Comparison of ENCODE assay signal across 27 mouse cellular contexts in the genomic region with DNA sequence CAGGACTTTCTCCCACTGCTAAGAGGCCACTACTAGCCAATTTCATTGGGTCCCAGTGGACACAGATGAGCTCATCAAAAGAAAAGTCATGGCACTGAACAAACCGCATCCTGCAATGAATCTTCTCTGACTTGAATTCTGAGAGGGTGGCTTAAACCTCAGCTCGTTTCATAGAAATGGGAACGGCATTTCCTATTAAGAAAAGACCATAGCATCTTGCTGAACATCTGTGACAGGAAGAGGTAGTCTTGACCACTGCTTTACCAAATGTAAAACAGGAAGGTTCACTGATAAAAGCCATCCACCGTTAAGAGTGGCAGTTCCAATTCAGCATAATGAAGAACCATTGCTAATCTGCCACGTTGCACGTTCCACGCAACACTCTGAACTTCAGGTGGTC. TPM values are rescaled to one million over a fixed set of nuclear protein-coding genes. Genes with fewer than 3 reads are reported as not detected.
DNase-seq lines count a peak whose midpoint lies in the region; ATAC-seq and TF ChIP-seq lines count a peak whose summit lies in the region.
"Had no signal": no experiment of that assay in that cellular context is flagged by ENCODE, and none has a peak within 500 bp of the region (broad histone marks: within the 10 kb centered on the region; RNA-seq: fewer than 3 reads in every experiment).

No protein-coding gene starts in this region.

- no peak overlapping the region for H3K27ac ChIP-seq in CH12.LX (ENCODE audit: insufficient read depth, low read depth)
- no peak overlapping the region for H3K27ac ChIP-seq in hindbrain, postnatal 0 days
- H3K27ac ChIP-seq: embryonic facial prominence, embryonic 13.5 days; embryonic facial prominence, embryonic 15.5 days; forebrain, embryonic 13.5 days; forebrain, embryonic 15.5 days had no signal

- no peak for TF ChIP-seq EP300 in CH12.LX (IDR thresholded peaks at IDR 0.05; ENCODE audit: low read length)

- TF ChIP-seq RAD21 in CH12.LX (IDR thresholded peaks at IDR 0.05; ENCODE audit: low read depth, low read length), result no peak

- no peaks in the 10 kb centered on the region for H3K9me3 ChIP-seq in CH12.LX (replicated peaks; ENCODE audit: low read length)
- H3K9me3 ChIP-seq in hindbrain, postnatal 0 days (ENCODE audit: low read length), result no peaks in the 10 kb centered on the region
- H3K9me3 ChIP-seq: embryonic facial prominence, embryonic 13.5 days; embryonic facial prominence, embryonic 15.5 days; forebrain, embryonic 13.5 days; forebrain, embryonic 15.5 days; G1E had no signal

- H3K79me2 ChIP-seq in CH12.LX (replicated peaks; ENCODE audit: control insufficient read depth, extremely low read depth, insufficient read depth, poor library complexity, severe bottlenecking), result no peaks in the 10 kb centered on the region

- DNase-seq in 416B (ENCODE audit: low read depth) (peak; percentile 87), CH12.LX (ENCODE audit: extremely low read depth) (no peak)
- DNase-seq in lung, adult 18-20 months, result no peak
- DNase-seq in hindbrain, postnatal 0 days (ENCODE audit: low spot score), result no peak
- DNase-seq: adrenal gland, adult 8-10 months; adrenal gland, postnatal 14 days; adrenal gland, postnatal 36 days; B cell, adult 2 months; cerebellum, adult 11-12 months; cerebellum, adult 2 months; cerebellum, adult 9-10 months; cerebellum, postnatal 10 days; cerebellum, postnatal 25 days; embryo, embryonic 11 days; forebrain, postnatal 0 days had no signal

- no peak for TF ChIP-seq CTCF in CH12.LX (conservative IDR thresholded peaks at IDR 0.05 in 1 of 2, IDR thresholded peaks at IDR 0.05 in 1 of 2; ENCODE audit: low read depth in 2 of 2, low read length in 2 of 2)
- TF ChIP-seq CTCF in hindbrain, postnatal 0 days (IDR thresholded peaks at IDR 0.05; ENCODE audit: low read depth), result no peak

- no peaks in the 10 kb centered on the region for H3K36me3 ChIP-seq in CH12.LX (replicated peaks in 1 of 2; ENCODE audit: control insufficient read depth in 1 of 2, insufficient read depth in 1 of 2, low read length in 1 of 2)
- H3K36me3 ChIP-seq in hindbrain, postnatal 0 days (ENCODE audit: insufficient read depth, low read length), result no peaks in the 10 kb centered on the region
- H3K36me3 ChIP-seq: embryonic facial prominence, embryonic 13.5 days; embryonic facial prominence, embryonic 15.5 days; forebrain, embryonic 15.5 days; G1E had no signal

- H3K9ac ChIP-seq in CH12.LX (ENCODE audit: insufficient read depth, low read depth), result no peak overlapping the region
- no peak overlapping the region for H3K9ac ChIP-seq in hindbrain, postnatal 0 days (replicated peaks; ENCODE audit: low read length)
- H3K9ac ChIP-seq: embryonic facial prominence, embryonic 13.5 days; embryonic facial prominence, embryonic 15.5 days; forebrain, embryonic 13.5 days; forebrain, embryonic 15.5 days; forebrain, postnatal 0 days had no signal

- in situ Hi-C loops in CH12.LX (cut with MboI; ENCODE audit: low pct_ligation_motif_present, low pct_unique_long_range_greater_than_20kb, low sequenced_read_pairs), result no loop called here

- TF ChIP-seq POLR2A in CH12.LX (IDR thresholded peaks at IDR 0.05; ENCODE audit: low read depth, low read length), result no peak

- no peaks in the 10 kb centered on the region for H3K27me3 ChIP-seq in CH12.LX (replicated peaks)
- H3K27me3 ChIP-seq in hindbrain, postnatal 0 days (ENCODE audit: insufficient read depth, low read length), result no peaks in the 10 kb centered on the region
- H3K27me3 ChIP-seq: embryonic facial prominence, embryonic 13.5 days; embryonic facial prominence, embryonic 15.5 days; forebrain, embryonic 13.5 days; forebrain, embryonic 15.5 days; Patski had no signal

- WGBS in hindbrain, postnatal 0 days, result 92% methylated on average over 7 of the region's 7 CpGs

- dilution Hi-C loops in CH12.LX (cut with MboI; ENCODE audit: extremely low pct_ligation_motif_present, extremely low pct_unique_long_range_greater_than_20kb, low sequenced_read_pairs), result no loop called here

- peaks cover 5 to 18% of the 10 kb centered on the region in 2 experiments for H3K4me1 ChIP-seq in CH12.LX (ENCODE audit: control insufficient read depth in 1 of 2, insufficient read depth in 2 of 2)
- no peaks in the 10 kb centered on the region for H3K4me1 ChIP-seq in hindbrain, postnatal 0 days (ENCODE audit: insufficient read depth, low read length)
- H3K4me1 ChIP-seq: embryonic facial prominence, embryonic 15.5 days; forebrain, embryonic 13.5 days; forebrain, embryonic 15.5 days had no signal

- peak overlapping the region; percentile 22; the same call in 1 of the 2 replicates for H3K4me2 ChIP-seq in CH12.LX (ENCODE audit: insufficient read depth, low read depth, poor library complexity, severe bottlenecking)
- H3K4me2 ChIP-seq in hindbrain, postnatal 0 days (ENCODE audit: low read depth, low read length), result no peak overlapping the region
- H3K4me2 ChIP-seq: embryonic facial prominence, embryonic 13.5 days; embryonic facial prominence, embryonic 15.5 days; forebrain, embryonic 13.5 days; forebrain, embryonic 15.5 days had no signal

- H3K4me3 ChIP-seq in CH12.LX (replicated peaks in 1 of 3; ENCODE audit: low read depth in 2 of 3, low read length in 2 of 3, poor library complexity in 1 of 3), result no peak overlapping the region
- no peak overlapping the region for H3K4me3 ChIP-seq in hindbrain, postnatal 0 days (ENCODE audit: low read length)
- H3K4me3 ChIP-seq: embryonic facial prominence, embryonic 13.5 days; embryonic facial prominence, embryonic 15.5 days; erythroblast, embryonic 14.5 days; forebrain, embryonic 13.5 days; forebrain, embryonic 15.5 days had no signal

- ATAC-seq in granulocyte monocyte progenitor cell, adult 5-6 weeks (replicated peaks; ENCODE audit: poor library complexity, severe bottlenecking), result peak; percentile 65
- peak; percentile 56 for ATAC-seq in megakaryocyte progenitor cell, adult 5-6 weeks (replicated peaks; ENCODE audit: poor library complexity)
- no peak for ATAC-seq in CD4-positive, CD25-positive, alpha-beta regulatory T cell, adult 4 months
- no peak for ATAC-seq in hindbrain, postnatal 0 days
- ATAC-seq: activated CD4-positive, CD25-positive, alpha-beta regulatory T cell, adult 4 months; forebrain, embryonic 13.5 days; forebrain, embryonic 15.5 days; forebrain, postnatal 0 days; Patski had no signal

TF ChIP-seq in CH12.LX, 34 proteins besides CTCF, POLR2A, EP300 and RAD21:
- TF ChIP-seq POLR2AphosphoS2 (IDR thresholded peaks at IDR 0.05; ENCODE audit: low read depth, low read length) (no peak), MAZ (IDR thresholded peaks at IDR 0.05; ENCODE audit: low read depth, low read length) (no peak), USF1 (IDR thresholded peaks at IDR 0.05; ENCODE audit: low read depth, low read length) (no peak), MAX (IDR thresholded peaks at IDR 0.05; ENCODE audit: low read length) (no peak), ELF1 (IDR thresholded peaks at IDR 0.05; ENCODE audit: low read depth, low read length) (no peak), BHLHE40 (IDR thresholded peaks at IDR 0.05; ENCODE audit: low read depth, low read length) (no peak), KAT2A (IDR thresholded peaks at IDR 0.05; ENCODE audit: insufficient replicate concordance, low read length) (no peak), ZKSCAN1 (IDR thresholded peaks at IDR 0.05; ENCODE audit: borderline replicate concordance, low read depth, low read length) (no peak), RCOR1 (conservative IDR thresholded peaks at IDR 0.05; ENCODE audit: low read depth, low read length) (no peak), SMC3 (IDR thresholded peaks at IDR 0.05; ENCODE audit: low read depth, low read length) (no peak), E2F4 (IDR thresholded peaks at IDR 0.05; ENCODE audit: insufficient replicate concordance, low read depth, low read length) (no peak), USF2 (conservative IDR thresholded peaks at IDR 0.05; ENCODE audit: low read depth, low read length) (no peak), MAFK (IDR thresholded peaks at IDR 0.05; ENCODE audit: insufficient replicate concordance, low read length) (no peak), PAX5 (IDR thresholded peaks at IDR 0.05; ENCODE audit: low read length) (no peak), MEF2A (IDR thresholded peaks at IDR 0.05; ENCODE audit: borderline replicate concordance, low read depth, low read length) (no peak), HCFC1 (IDR thresholded peaks at IDR 0.05; ENCODE audit: low read depth, low read length) (no peak), ZNF384 (IDR thresholded peaks at IDR 0.05; ENCODE audit: low read depth, low read length) (no peak), CHD1 (IDR thresholded peaks at IDR 0.05; ENCODE audit: low read depth, low read length) (no peak), IRF4 (IDR thresholded peaks at IDR 0.05; ENCODE audit: low read depth, low read length) (no peak)

RNA-seq across cellular contexts. Expression of gene Ect2l, which starts 34.0 kb away (rescaled TPM):
- total RNA-seq in CH12.LX (2012; rRNA removed), result not detected in 2 replicates
- not detected in 2 replicates for total RNA-seq in CH12.LX (2014; rRNA removed)
- not detected in 2 replicates for polyA plus RNA-seq in CH12.LX (2012; ENCODE audit: insufficient read length, low read depth)
- total RNA-seq in granulocyte monocyte progenitor cell, adult 5-6 weeks (2014; fragmentation: Nextera tagmentation), result not detected in 2 replicates
- total RNA-seq in granulocyte monocyte progenitor cell, adult 5-6 weeks (2017), result not detected in 2 replicates
- total RNA-seq in megakaryocyte progenitor cell, adult 5-6 weeks (2015), result 0.93 TPM in 1 of 2 replicates, not detected in the other
- 0.03 and 1.3 TPM in 2 replicates for total RNA-seq in megakaryocyte progenitor cell, adult 5-6 weeks (2017)
- polyA plus RNA-seq in CD4-positive, CD25-positive, alpha-beta regulatory T cell, adult 4 months (2017; shearing (Covaris generic)), result 1 to 10 TPM; 1.2 to 1.7 TPM
- total RNA-seq in hindbrain, postnatal 0 days (2014; rRNA removed), result not detected in 2 replicates
- polyA plus RNA-seq in hindbrain, postnatal 0 days (2015; fragmentation: Nextera tagmentation; extraction: Ambion mirVana), result 0.43 and 0.48 TPM in 2 replicates
- total RNA-seq: adrenal gland, adult 18-20 months; adrenal gland, postnatal 14 days; adrenal gland, postnatal 36 days; forebrain, postnatal 0 days had no signal
- polyA plus RNA-seq: erythroblast, embryonic 14.5 days; G1E; Patski had no signal

RNA-seq across cellular contexts. Expression of gene Ccdc28a, which starts 58.1 kb away (rescaled TPM):
- 5.5 and 10.8 TPM in 2 replicates for total RNA-seq in CH12.LX (2012; rRNA removed)
- 11.7 and 14.0 TPM in 2 replicates for total RNA-seq in CH12.LX (2014; rRNA removed)
- 7.2 and 8.3 TPM in 2 replicates for polyA plus RNA-seq in CH12.LX (2012; ENCODE audit: insufficient read length, low read depth)
- total RNA-seq in granulocyte monocyte progenitor cell, adult 5-6 weeks (2014; fragmentation: Nextera tagmentation), result 9.1 and 22.1 TPM in 2 replicates
- 4.7 and 6.7 TPM in 2 replicates for total RNA-seq in granulocyte monocyte progenitor cell, adult 5-6 weeks (2017)
- total RNA-seq in megakaryocyte progenitor cell, adult 5-6 weeks (2015), result 6.2 and 11.1 TPM in 2 replicates
- total RNA-seq in megakaryocyte progenitor cell, adult 5-6 weeks (2017), result 5.1 and 9.3 TPM in 2 replicates
- polyA plus RNA-seq in CD4-positive, CD25-positive, alpha-beta regulatory T cell, adult 4 months (2017; shearing (Covaris generic)), result 10 to 100 TPM; 42.8 to 50.3 TPM
- 2.2 and 8.8 TPM in 2 replicates for total RNA-seq in hindbrain, postnatal 0 days (2014; rRNA removed)
- polyA plus RNA-seq in hindbrain, postnatal 0 days (2015; fragmentation: Nextera tagmentation; extraction: Ambion mirVana), result 9.3 and 9.8 TPM in 2 replicates

Comparison
In these comparisons a context has a peak if more than half of its experiments do, and no peak if none do; other contexts are left out.
1. ATAC-seq: peak in granulocyte monocyte progenitor cell, adult 5-6 weeks (single experiment) and megakaryocyte progenitor cell, adult 5-6 weeks (single experiment); none in CD4-positive, CD25-positive, alpha-beta regulatory T cell, adult 4 months (single experiment) and hindbrain, postnatal 0 days (single experiment).